Mouse (Mus musculus) lung, postnatal 0 days (tissue): Measurements from ENCODE around the gene Gpnmb. TPM values are rescaled to one million over a fixed set of nuclear protein-coding genes. Genes with fewer than 3 reads are reported as not detected.

Source experiments
- ATAC-seq: fragments of 200-750 bp; cut with Nextera tagmentation; 2 replicates; pipeline ENCODE4 v1.8.0; 2017; ENCODE audit warnings: moderate library complexity
- DNase-seq: peaks from one replicate; pipeline ENCODE4 v3.0.0-alpha.2; 2016; ENCODE audit warnings: low spot score
- H3K27ac ChIP-seq: fragments of 300-500 bp; sonication (generic); 2 replicates; pipeline ENCODE4 v1.5.1; 2014; ENCODE audit warnings: antibody characterized with exemption, mild to moderate bottlenecking, low read length, mixed read lengths
- H3K27me3 ChIP-seq: fragments of 300-500 bp; sonication (generic); replicated peaks from 2 replicates; pipeline ENCODE4 v1.6.1; 2014; ENCODE audit warnings: low read length, mixed read lengths; ENCODE audit not compliant: insufficient read depth
- H3K36me3 ChIP-seq: fragments of 300-500 bp; sonication (generic); 2 replicates; pipeline ENCODE4 v1.6.1; 2014; ENCODE audit warnings: low read length, mixed read lengths; ENCODE audit not compliant: insufficient read depth
- H3K4me1 ChIP-seq: fragments of 300-500 bp; sonication (generic); 2 replicates; pipeline ENCODE4 v1.6.1; 2014; ENCODE audit warnings: antibody characterized with exemption, low read depth, low read length, mixed read lengths; ENCODE audit not compliant: insufficient read depth
- H3K4me2 ChIP-seq: fragments of 300-500 bp; sonication (generic); replicated peaks from 2 replicates; pipeline ENCODE4 v1.6.1; 2014; ENCODE audit warnings: low read depth, mild to moderate bottlenecking, low read length, moderate library complexity, mixed read lengths
- H3K4me3 ChIP-seq: fragments of 300-500 bp; sonication (generic); 2 replicates; pipeline ENCODE4 v1.5.1; 2014; ENCODE audit warnings: low read depth, low read length
- H3K9ac ChIP-seq: fragments of 300-500 bp; sonication (generic); replicated peaks from 2 replicates; pipeline ENCODE4 v1.6.1; 2014; ENCODE audit warnings: low read depth, mild to moderate bottlenecking
- H3K9me3 ChIP-seq: fragments of 300-500 bp; sonication (generic); 2 replicates; pipeline ENCODE4 v1.6.1; 2016; ENCODE audit warnings: low read length, mixed read lengths
- CTCF ChIP-seq: IDR thresholded peaks from 2 replicates; pipeline ENCODE4 v1.5.1; 2016; ENCODE audit warnings: antibody characterized with exemption, mild to moderate bottlenecking
- EP300 ChIP-seq: IDR thresholded peaks from 2 replicates; pipeline ENCODE4 v1.6.1; 2016; ENCODE audit warnings: antibody characterized with exemption, mild to moderate bottlenecking, control low read depth
- WGBS: fragments of 180-500 bp; shearing (Covaris S2); extraction: QIAGEN DNeasy Blood & Tissue Kit; methylation state at CpG from one replicate; pipeline ENCODE4 v1.1.7; 2014; 5-methylcytosine and 5-hydroxymethylcytosine counted together
- polyA plus RNA-seq: library from polyadenylated mRNA; unstranded; fragments of >200 nt; fragmentation: Nextera tagmentation; extraction: Ambion mirVana; gene quantifications from 2 replicates; pipeline ENCODE4 v1.2.1, GENCODE M21; 2015

Gene Gpnmb
- polyA plus RNA-seq, 1 experiment from 2014 or later = 1.5 TPM

DNA sequence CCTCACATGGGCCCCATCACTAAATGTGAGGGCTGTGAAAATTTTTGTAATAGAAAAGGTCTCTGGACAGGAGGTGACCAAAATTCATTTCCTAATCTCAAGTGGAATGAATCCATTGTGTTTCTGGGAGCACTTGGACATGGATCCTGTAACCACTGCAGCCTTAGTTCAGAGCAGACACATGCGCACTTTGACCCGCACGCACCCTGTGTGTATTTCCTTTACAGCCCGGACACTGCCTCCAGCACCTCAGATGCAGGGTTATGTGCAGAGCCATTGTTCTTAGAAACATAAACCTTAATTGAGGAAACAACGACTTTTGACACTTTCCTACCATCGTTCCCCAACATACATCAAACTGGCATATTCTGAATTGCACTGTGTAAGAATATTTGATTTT lies 78.1 kb downstream of the Gpnmb start:
- no peak for DNase-seq

DNA sequence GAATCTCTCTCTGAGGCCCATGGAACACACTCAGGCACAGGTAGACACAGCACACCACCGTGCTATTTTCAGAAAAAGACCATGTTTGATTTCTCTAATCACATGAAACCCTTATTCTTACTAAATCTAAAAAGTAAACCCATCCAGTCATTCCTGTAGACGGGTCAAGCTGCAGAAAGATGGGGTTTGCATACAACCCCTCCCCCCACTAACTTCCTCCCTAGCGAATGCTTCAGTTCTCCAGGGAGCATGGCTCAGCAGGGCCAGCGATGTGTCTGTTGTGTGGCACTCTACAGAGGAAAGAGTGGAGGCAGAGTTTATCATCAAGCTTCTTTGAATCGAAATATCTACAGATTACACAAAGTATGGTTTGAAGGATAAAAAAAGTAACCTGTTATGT lies 79.2 kb downstream of the Gpnmb start:
- Histone ChIP-seq H3K27me3 (no peaks in the 10 kb centered on the region), H3K4me1 (peaks cover 6% of the 10 kb centered on the region; the same call in 1 of the 2 replicates), H3K36me3 (no peaks in the 10 kb centered on the region), H3K9me3 (no peaks in the 10 kb centered on the region), H3K4me2 (no peak overlapping the region), H3K27ac (no peak overlapping the region; the same call in 1 of the 2 replicates), H3K4me3 (no peak overlapping the region), H3K9ac (no peak overlapping the region)
- TF ChIP-seq EP300 = no peak
- TF ChIP-seq CTCF = no peak
- no peak for ATAC-seq
- no peak for DNase-seq
- 69% methylated on average over 5 of the region's 5 CpGs for WGBS

More for the DNA sequence above, 78.1 kb downstream of the Gpnmb start:
- H3K4me2 ChIP-seq = no peak overlapping the region
- no peak overlapping the region for H3K4me3 ChIP-seq
- H3K27me3 ChIP-seq = no peaks in the 10 kb centered on the region
- H3K27ac ChIP-seq = no peak overlapping the region
- H3K36me3 ChIP-seq = no peaks in the 10 kb centered on the region
- no peaks in the 10 kb centered on the region; the same call in 1 of the 2 replicates for H3K4me1 ChIP-seq
- TF ChIP-seq EP300 (no peak), CTCF (no peak)
- no peak for ATAC-seq
- 87% methylated on average over 6 of the region's 6 CpGs for WGBS
- H3K9me3 ChIP-seq = no peaks in the 10 kb centered on the region
- no peak overlapping the region for H3K9ac ChIP-seq

DNA sequence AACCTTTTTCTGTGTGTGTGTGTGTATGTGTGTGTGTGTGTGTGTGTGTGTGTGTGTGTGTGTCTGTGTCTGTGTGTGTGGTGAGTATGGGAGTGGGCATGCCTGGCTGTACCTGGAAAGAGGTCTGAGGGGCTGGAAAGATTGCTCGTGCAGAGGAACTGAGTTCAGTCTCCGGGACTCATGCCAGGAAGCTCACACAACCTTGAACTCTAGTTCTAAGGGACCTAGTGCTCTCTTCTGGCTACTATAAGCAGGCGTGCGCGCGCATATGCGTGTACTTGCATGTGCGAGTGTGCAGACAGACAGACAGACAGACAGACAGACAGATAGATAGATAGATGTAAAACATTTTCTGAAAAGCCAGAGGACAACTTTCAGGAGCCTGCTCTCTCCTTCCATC lies 79.9 kb downstream of the Gpnmb start:
- TF ChIP-seq CTCF (no peak), EP300 (no peak)
- DNase-seq (no peak), ATAC-seq (no peak)
- no peaks in the 10 kb centered on the region for H3K36me3 ChIP-seq
- H3K4me3 ChIP-seq = no peak overlapping the region
- H3K4me2 ChIP-seq = no peak overlapping the region
- 78% methylated on average over 8 of the region's 8 CpGs for WGBS
- H3K9ac ChIP-seq = no peak overlapping the region
- H3K27me3 ChIP-seq = no peaks in the 10 kb centered on the region
- H3K27ac ChIP-seq = no peak overlapping the region
- no peaks in the 10 kb centered on the region for H3K9me3 ChIP-seq
- peaks cover 6% of the 10 kb centered on the region; the same call in 1 of the 2 replicates for H3K4me1 ChIP-seq

DNA sequence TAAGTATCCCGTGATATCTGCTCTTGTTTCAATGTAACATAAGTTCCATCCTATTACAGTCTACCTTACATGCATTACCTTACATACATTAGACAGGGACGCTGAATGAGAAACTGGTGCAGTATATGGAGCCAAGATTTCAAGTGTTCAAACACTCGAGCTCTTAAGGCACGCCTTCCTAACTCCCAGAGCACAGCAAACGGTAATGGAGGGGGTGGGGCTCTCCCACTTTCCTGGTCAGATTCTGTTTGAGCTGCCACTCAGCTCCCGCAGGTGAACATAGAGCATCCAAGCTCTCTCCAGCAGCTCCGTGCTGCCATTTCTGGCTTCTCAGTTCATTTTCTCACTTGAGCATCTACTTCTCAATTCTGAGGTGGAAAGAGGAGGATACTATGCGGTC lies 82.1 kb downstream of the Gpnmb start:
- ATAC-seq = peak; percentile 90
- no peak overlapping the region for H3K27ac ChIP-seq

DNA sequence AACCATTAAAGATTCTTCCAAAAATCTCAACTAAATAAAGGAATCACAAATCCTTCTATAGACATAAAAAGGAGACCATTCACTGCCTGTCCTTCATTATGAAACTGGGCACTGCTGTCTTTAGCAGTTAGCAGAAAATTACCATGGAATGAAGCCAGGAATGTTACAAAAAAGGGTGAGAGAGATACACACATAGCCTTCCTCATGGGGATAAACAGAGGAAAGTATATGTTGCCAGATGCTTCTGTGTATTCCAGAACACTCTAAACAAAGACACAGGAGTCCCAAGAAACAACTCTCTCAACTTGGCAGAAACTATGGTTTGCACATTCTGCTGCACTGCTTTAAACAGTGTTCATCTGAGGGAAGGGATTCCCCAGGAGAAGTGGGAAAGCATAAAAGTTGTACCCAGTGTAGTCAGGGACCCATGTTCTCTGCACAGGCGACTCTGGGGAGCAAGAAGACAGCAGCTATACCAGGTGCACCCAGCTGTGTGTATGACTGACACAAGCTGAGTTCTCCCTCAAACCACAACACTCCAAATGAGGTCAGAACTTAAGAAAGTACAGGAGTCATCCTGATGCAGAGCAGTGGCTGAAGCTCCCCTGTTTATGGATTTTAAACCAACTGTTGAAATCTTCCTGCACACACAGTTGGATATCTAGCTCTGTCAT lies 83.3 kb downstream of the Gpnmb start:
- peaks cover 6% of the 10 kb centered on the region; the same call in 1 of the 2 replicates for H3K4me1 ChIP-seq
- H3K27me3 ChIP-seq = no peaks in the 10 kb centered on the region
- no peaks in the 10 kb centered on the region for H3K36me3 ChIP-seq
- no peak overlapping the region for H3K4me2 ChIP-seq
- ATAC-seq (peak; percentile 78), DNase-seq (peak; percentile 56)
- WGBS = 52% methylated on average over 1 of the region's 1 CpGs
- H3K9me3 ChIP-seq = no peaks in the 10 kb centered on the region
- no peak overlapping the region for H3K4me3 ChIP-seq
- peak; percentile 43; the same call in 1 of the 2 replicates for TF ChIP-seq EP300
- TF ChIP-seq CTCF = no peak
- H3K27ac ChIP-seq = peak overlapping the region; percentile 1; the same call in 1 of the 2 replicates
- H3K9ac ChIP-seq = no peak overlapping the region

More for the DNA sequence above, 82.1 kb downstream of the Gpnmb start:
- Histone ChIP-seq H3K4me1 (peaks cover 6% of the 10 kb centered on the region; the same call in 1 of the 2 replicates), H3K27me3 (no peaks in the 10 kb centered on the region), H3K36me3 (no peaks in the 10 kb centered on the region), H3K4me2 (no peak overlapping the region), H3K9ac (no peak overlapping the region), H3K9me3 (no peaks in the 10 kb centered on the region), H3K4me3 (no peak overlapping the region)
- 54% methylated on average over 8 of the region's 8 CpGs for WGBS
- TF ChIP-seq EP300 (no peak), CTCF (no peak)
- DNase-seq = peak; percentile 87

DNA sequence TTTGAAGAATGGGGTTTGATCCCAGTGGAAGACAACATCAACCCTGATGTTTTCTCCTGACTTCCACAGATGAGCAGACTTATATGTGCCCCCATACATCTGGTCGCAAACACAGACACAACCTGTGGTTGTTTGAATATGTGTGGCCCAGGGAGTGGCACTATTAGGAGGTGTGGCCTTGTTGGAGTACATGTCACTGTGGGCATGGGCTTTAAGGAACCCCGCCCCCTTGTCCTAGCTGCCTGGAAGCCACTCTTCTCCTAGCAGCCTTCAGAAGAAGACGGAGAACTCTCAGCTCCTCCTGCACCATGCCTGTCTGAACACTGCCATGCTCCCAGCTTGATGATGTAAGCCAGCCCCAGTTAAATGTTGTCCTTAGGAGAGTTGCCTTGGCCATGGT lies 84.0 kb downstream of the Gpnmb start:
- WGBS = 84% methylated on average over 3 of the region's 3 CpGs
- Histone ChIP-seq H3K27me3 (no peaks in the 10 kb centered on the region), H3K27ac (peak overlapping the region; percentile 1; the same call in 1 of the 2 replicates), H3K36me3 (no peaks in the 10 kb centered on the region), H3K4me1 (peaks cover 6% of the 10 kb centered on the region; the same call in 1 of the 2 replicates), H3K4me2 (no peak overlapping the region), H3K9ac (no peak overlapping the region), H3K9me3 (no peaks in the 10 kb centered on the region), H3K4me3 (no peak overlapping the region)
- DNase-seq (no peak), ATAC-seq (no peak)
- TF ChIP-seq CTCF (no peak), EP300 (no peak)

Other genes with a start within 250 kb of the Gpnmb start
- 485 and 539 TPM in 2 replicates for gene Tmem176a, start 195.6 kb upstream of the Gpnmb start, polyA plus RNA-seq
- gene Tmem176b, start 195.1 kb upstream of the Gpnmb start, polyA plus RNA-seq = 798 and 806 TPM in 2 replicates
- 4.4 and 4.9 TPM in 2 replicates for gene Aoc1, start 163.7 kb upstream of the Gpnmb start, polyA plus RNA-seq
- not detected in 2 replicates for gene 1600015I10Rik, start 106.7 kb upstream of the Gpnmb start, polyA plus RNA-seq
- gene Doxl2, start 61.6 kb upstream of the Gpnmb start, polyA plus RNA-seq = not detected in 2 replicates
- gene Svs1, start 49.7 kb upstream of the Gpnmb start, polyA plus RNA-seq = not detected in 2 replicates
- gene Malsu1, start 37.2 kb downstream of the Gpnmb start, polyA plus RNA-seq = 81.3 and 84.1 TPM in 2 replicates
- 20.8 and 23.7 TPM in 2 replicates for gene Igf2bp3, start 178.4 kb downstream of the Gpnmb start, polyA plus RNA-seq
- 45.3 and 72.6 TPM in 2 replicates for gene Tra2a, start 227.5 kb downstream of the Gpnmb start, polyA plus RNA-seq